Mouse (Mus musculus): ENCODE results near the gene Otud6a. TPM values are rescaled to one million over a fixed set of nuclear protein-coding genes. Genes with fewer than 3 reads are reported as not detected.

The Otud6a gene
- not detected for polyA plus RNA-seq (2014; fragmentation: Illumina TruSeq; extraction: RNeasy Lipid Tissue Mini Kit (QIAGEN cat#74804); ENCODE audit: low read depth, low replicate concordance)

GRCm38 (mm10) chrX:100428693-100429092, at the start of gene Otud6a:
TSS of gene Otud6a (plus strand) at chrX:100429013.

DNA sequence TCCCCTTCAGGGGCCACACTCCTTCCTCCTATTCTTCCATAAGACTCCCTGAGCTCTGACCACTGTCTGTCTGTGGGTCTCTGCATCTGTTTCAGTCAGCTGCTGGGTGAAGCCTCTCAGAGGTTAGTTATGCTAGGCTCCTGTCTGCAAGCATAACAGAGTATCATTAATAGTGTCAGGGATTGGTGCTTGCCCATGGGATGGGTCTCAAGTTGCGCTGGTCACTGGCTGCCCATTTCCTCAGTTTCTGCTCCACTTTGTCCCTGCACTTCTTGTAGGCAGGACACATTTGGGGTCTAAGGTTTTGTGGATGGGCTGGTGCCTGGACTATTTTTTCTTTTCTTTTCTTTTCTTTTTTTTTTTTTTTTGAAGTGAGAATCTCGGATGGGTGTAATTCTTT, 13.8 kb downstream of the Otud6a start, which contains the start of gene Awat2:
Gene Awat2 (minus strand): TSS at position 101 of the 400 bp plus-strand sequence.

Other genes starting within 250 kb of the Otud6a start
- gene Awat2, start 13.7 kb downstream of the Otud6a start, polyA plus RNA-seq (2014; fragmentation: Illumina TruSeq; extraction: RNeasy Lipid Tissue Mini Kit (QIAGEN cat#74804); ENCODE audit: low read depth, low replicate concordance), result 1.2 TPM
- gene Igbp1, start 65.3 kb downstream of the Otud6a start, polyA plus RNA-seq (2014; fragmentation: Illumina TruSeq; extraction: RNeasy Lipid Tissue Mini Kit (QIAGEN cat#74804); ENCODE audit: low read depth, low replicate concordance), result 9.2 TPM
- gene Dgat2l6, start 95.8 kb downstream of the Otud6a start, polyA plus RNA-seq (2014; fragmentation: Illumina TruSeq; extraction: RNeasy Lipid Tissue Mini Kit (QIAGEN cat#74804); ENCODE audit: low read depth, low replicate concordance), result not detected
- not detected for gene Awat1, start 143.2 kb downstream of the Otud6a start, polyA plus RNA-seq (2014; fragmentation: Illumina TruSeq; extraction: RNeasy Lipid Tissue Mini Kit (QIAGEN cat#74804); ENCODE audit: low read depth, low replicate concordance)
- not detected for gene P2ry4, start 165.9 kb downstream of the Otud6a start, polyA plus RNA-seq (2014; fragmentation: Illumina TruSeq; extraction: RNeasy Lipid Tissue Mini Kit (QIAGEN cat#74804); ENCODE audit: low read depth, low replicate concordance)
- gene Arr3, start 176.5 kb downstream of the Otud6a start, polyA plus RNA-seq (2014; fragmentation: Illumina TruSeq; extraction: RNeasy Lipid Tissue Mini Kit (QIAGEN cat#74804); ENCODE audit: low read depth, low replicate concordance), result not detected
- gene Kif4, start 196.7 kb downstream of the Otud6a start, polyA plus RNA-seq (2014; fragmentation: Illumina TruSeq; extraction: RNeasy Lipid Tissue Mini Kit (QIAGEN cat#74804); ENCODE audit: low read depth, low replicate concordance), result 5.5 TPM
- 15.8 TPM for gene Pdzd11, start 197.6 kb downstream of the Otud6a start, polyA plus RNA-seq (2014; fragmentation: Illumina TruSeq; extraction: RNeasy Lipid Tissue Mini Kit (QIAGEN cat#74804); ENCODE audit: low read depth, low replicate concordance)